In genomic region chr6:97622236-97622635, GRCm38 (mm10) we compare ENCODE assay signal across 20 mouse cellular contexts.
"Had no signal": no experiment of that assay in that cellular context is flagged by ENCODE, and none has a peak within 500 bp of the region (broad histone marks: within the 10 kb centered on the region; RNA-seq: fewer than 3 reads in every experiment).

No protein-coding gene starts in this region.

- H3K27ac ChIP-seq: kidney, postnatal 0 days; limb, embryonic 12.5 days; limb, embryonic 15.5 days; liver, embryonic 14.5 days; stomach, postnatal 0 days had no signal

- H3K36me3 ChIP-seq: limb, embryonic 12.5 days; limb, embryonic 15.5 days had no signal

- H3K4me2 ChIP-seq: limb, embryonic 12.5 days; limb, embryonic 15.5 days; liver, embryonic 11.5 days; midbrain, embryonic 11.5 days had no signal

- H3K9ac ChIP-seq: limb, embryonic 12.5 days; limb, embryonic 15.5 days; liver, embryonic 14.5 days; liver, postnatal 0 days had no signal

- ATAC-seq: liver, postnatal 0 days had no signal

- H3K9me3 ChIP-seq: limb, embryonic 12.5 days; limb, embryonic 15.5 days had no signal

- H3K4me1 ChIP-seq: limb, embryonic 12.5 days had no signal

- H3K4me3 ChIP-seq: limb, embryonic 12.5 days; limb, embryonic 15.5 days had no signal

- DNase-seq: kidney, adult 2 months; kidney, postnatal 25 days; left cerebral cortex, postnatal 4 days; liver, postnatal 0 days; lung, postnatal 14 days; lung, postnatal 4 days; midbrain, embryonic 14.5 days; right cerebral cortex, adult 18-20 months; right cerebral cortex, postnatal 14 days; right cerebral cortex, postnatal 4 days; thymus, adult 2 months; thymus, postnatal 14 days; thymus, postnatal 4 days had no signal
